Mouse (Mus musculus) testis, adult 2 months (tissue): ENCODE measurements around the gene Cox8b.

Experiments
- CTCF ChIP-seq: fragments of 200-500 bp; IDR thresholded peaks from 2 replicates; pipeline ENCODE4 v1.5.1; 2012; ENCODE audit warnings: low read depth, mild to moderate bottlenecking, inconsistent platforms, low read length, moderate library complexity; ENCODE audit not compliant: control insufficient read depth, insufficient read depth, insufficient replicate concordance
- POLR2A ChIP-seq: fragments of 200-500 bp; IDR thresholded peaks from 2 replicates; pipeline ENCODE4 v1.6.1; 2012; ENCODE audit warnings: low read depth, mild to moderate bottlenecking, inconsistent platforms, low read length, moderate library complexity; ENCODE audit not compliant: control insufficient read depth

GRCm38 (mm10) chr7:140949255-140949654, 49.0 kb upstream of the Cox8b start:
- TF ChIP-seq CTCF (no peak), POLR2A (no peak)
